In the genomic region with DNA sequence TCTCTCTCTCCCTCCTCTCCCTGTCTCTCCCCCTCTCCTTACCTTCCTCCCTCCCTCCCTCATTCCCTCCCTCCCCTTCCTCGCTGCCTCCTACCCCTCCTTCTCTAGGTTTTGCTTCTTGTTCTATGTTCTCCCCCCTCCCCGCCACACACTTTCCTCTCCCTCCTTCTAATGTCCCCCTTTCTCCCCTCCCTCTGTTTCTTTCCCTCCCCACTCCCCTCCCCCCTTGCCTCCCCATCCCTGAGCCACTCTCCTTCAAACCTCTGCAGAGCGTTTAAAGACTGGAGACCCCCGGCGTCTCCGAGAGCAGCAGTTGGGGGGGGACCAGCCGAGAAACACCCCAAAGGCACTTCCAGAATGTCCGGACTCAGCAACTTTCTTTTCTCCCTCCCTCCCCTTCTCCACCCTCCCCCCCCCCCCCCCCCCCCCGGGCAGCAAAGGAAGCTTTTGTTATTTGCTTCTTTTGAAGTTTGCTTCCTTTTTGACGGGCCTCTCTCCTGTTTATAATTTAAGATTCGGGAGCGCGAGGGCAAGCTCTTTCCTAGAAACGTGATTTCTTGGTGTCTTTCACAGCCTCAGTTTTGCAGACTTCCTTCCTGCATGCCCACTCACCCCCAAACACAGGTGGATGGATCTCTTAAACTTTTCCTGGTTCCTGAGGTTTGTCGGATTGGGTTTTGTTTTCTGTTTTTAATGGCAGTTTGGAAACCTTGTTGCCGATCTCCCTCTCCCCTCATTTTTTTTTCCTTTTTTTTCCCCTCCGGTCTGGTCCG, we compare ENCODE assay signal across 11 mouse cellular contexts. TPM values are rescaled to one million over a fixed set of nuclear protein-coding genes. Genes with fewer than 3 reads are reported as not detected.
A peak's percentile ranks its signal among the peaks of the same experiment; 100 is the strongest.
DNase-seq lines count a peak whose midpoint lies in the region; ATAC-seq and TF ChIP-seq lines count a peak whose summit lies in the region.
"Had no signal": no experiment of that assay in that cellular context is flagged by ENCODE, and none has a peak within 500 bp of the region (broad histone marks: within the 10 kb centered on the region; RNA-seq: fewer than 3 reads in every experiment).

No protein-coding gene starts in this region.

- peaks cover 41% of the 10 kb centered on the region for H3K27me3 ChIP-seq in forebrain, embryonic 14.5 days (replicated peaks; ENCODE audit: control insufficient read depth, insufficient read depth, low read length)
- H3K27me3 ChIP-seq in midbrain, embryonic 14.5 days (ENCODE audit: control insufficient read depth, insufficient read depth, low read length) = peaks cover 59% of the 10 kb centered on the region
- peaks cover 85% of the 10 kb centered on the region for H3K27me3 ChIP-seq in intestine, embryonic 16.5 days (replicated peaks; ENCODE audit: control insufficient read depth, insufficient read depth, low read length)
- H3K27me3 ChIP-seq in heart, embryonic 11.5 days (ENCODE audit: control insufficient read depth, insufficient read depth, low read length) = peaks cover 85% of the 10 kb centered on the region
- peaks cover 19% of the 10 kb centered on the region; the same call in 1 of the 2 replicates for H3K27me3 ChIP-seq in thymus, adult 2 months (ENCODE audit: control insufficient read depth, insufficient read depth, low read length)

- H3K9me3 ChIP-seq in forebrain, embryonic 14.5 days (replicated peaks; ENCODE audit: control insufficient read depth, low read length) = no peaks in the 10 kb centered on the region
- H3K9me3 ChIP-seq in midbrain, embryonic 14.5 days (ENCODE audit: control insufficient read depth, low read length) = no peaks in the 10 kb centered on the region
- H3K9me3 ChIP-seq in intestine, embryonic 16.5 days (ENCODE audit: control insufficient read depth, low read length) = no peaks in the 10 kb centered on the region
- H3K9me3 ChIP-seq in heart, embryonic 11.5 days (replicated peaks; ENCODE audit: control insufficient read depth, low read length) = no peaks in the 10 kb centered on the region

- H3K4me1 ChIP-seq in forebrain, embryonic 14.5 days (ENCODE audit: control insufficient read depth, insufficient read depth, low read length) = no peaks in the 10 kb centered on the region
- H3K4me1 ChIP-seq in midbrain, embryonic 14.5 days (ENCODE audit: control insufficient read depth, insufficient read depth, low read length) = no peaks in the 10 kb centered on the region
- H3K4me1 ChIP-seq in intestine, embryonic 16.5 days (ENCODE audit: control insufficient read depth, insufficient read depth, low read length) = peaks cover 15% of the 10 kb centered on the region
- peaks cover 3% of the 10 kb centered on the region; the same call in 1 of the 2 replicates for H3K4me1 ChIP-seq in heart, embryonic 11.5 days (ENCODE audit: control insufficient read depth, insufficient read depth, low read length)
- H3K4me1 ChIP-seq in thymus, adult 2 months (replicated peaks; ENCODE audit: control insufficient read depth, insufficient read depth, low read length) = peaks cover 5% of the 10 kb centered on the region; the same call in 1 of the 2 replicates

- ATAC-seq in forebrain, embryonic 14.5 days = no peak
- peak; percentile 28 for ATAC-seq in midbrain, embryonic 14.5 days (ENCODE audit: low FRiP score, low TSS enrichment)
- no peak for ATAC-seq in intestine, embryonic 16.5 days
- ATAC-seq in heart, embryonic 11.5 days (replicated peaks; ENCODE audit: insufficient number of reproducible peaks, low FRiP score, low TSS enrichment) = no peak

- peaks cover under 1% of the 10 kb centered on the region; the same call in 1 of the 2 replicates for H3K36me3 ChIP-seq in forebrain, embryonic 14.5 days (ENCODE audit: control insufficient read depth, insufficient read depth, low read length)
- no peaks in the 10 kb centered on the region for H3K36me3 ChIP-seq in midbrain, embryonic 14.5 days (ENCODE audit: control insufficient read depth, insufficient read depth, low read length)
- H3K36me3 ChIP-seq in intestine, embryonic 16.5 days (ENCODE audit: control insufficient read depth, insufficient read depth, low read length) = no peaks in the 10 kb centered on the region
- H3K36me3 ChIP-seq in heart, embryonic 11.5 days (ENCODE audit: control insufficient read depth, insufficient read depth, low read length) = no peaks in the 10 kb centered on the region
- H3K36me3 ChIP-seq in thymus, adult 2 months (ENCODE audit: control insufficient read depth, insufficient read depth, low read length) = no peaks in the 10 kb centered on the region

- H3K9ac ChIP-seq in forebrain, embryonic 14.5 days (ENCODE audit: low read length) = peak overlapping the region; percentile 67
- peak overlapping the region; percentile 44; the same call in 1 of the 2 replicates for H3K9ac ChIP-seq in midbrain, embryonic 14.5 days (replicated peaks; ENCODE audit: low read length)
- H3K9ac ChIP-seq in intestine, embryonic 16.5 days (ENCODE audit: low read depth, low read length) = no peak overlapping the region
- H3K9ac ChIP-seq in heart, embryonic 11.5 days (ENCODE audit: low read depth, low read length) = no peak overlapping the region

- H3K27ac ChIP-seq in forebrain, embryonic 14.5 days (ENCODE audit: low read depth, low read length) = peak overlapping the region; percentile 89
- H3K27ac ChIP-seq in midbrain, embryonic 14.5 days (replicated peaks; ENCODE audit: low read depth, low read length) = peak overlapping the region; percentile 80
- no peak overlapping the region for H3K27ac ChIP-seq in intestine, embryonic 16.5 days (ENCODE audit: low read length)
- no peak overlapping the region for H3K27ac ChIP-seq in heart, embryonic 11.5 days (ENCODE audit: low read depth, low read length)
- H3K27ac ChIP-seq in thymus, adult 2 months (ENCODE audit: control insufficient read depth, insufficient read depth, low read length) = no peak overlapping the region

- no peak for TF ChIP-seq POLR2A in thymus, adult 2 months (IDR thresholded peaks at IDR 0.05; ENCODE audit: control insufficient read depth, extremely low read depth, insufficient read depth, low read length, poor library complexity)

- DNase-seq in Muller cell, postnatal 12 days (ENCODE audit: inconsistent ontology term) = peak; percentile 60
- DNase-seq in cerebellum, adult 9-11 months = peak; percentile 78
- DNase-seq in forebrain, embryonic 14.5 days (ENCODE audit: low spot score) = no peak
- DNase-seq in midbrain, embryonic 14.5 days = peak; percentile 58
- DNase-seq in lung, postnatal 36 days = no peak
- DNase-seq in thymus, adult 2 months = no peak
- DNase-seq: heart, postnatal 14 days; kidney, postnatal 14 days; liver had no signal

- peak overlapping the region; percentile 57 for H3K4me2 ChIP-seq in forebrain, embryonic 14.5 days (ENCODE audit: low read length)
- H3K4me2 ChIP-seq in midbrain, embryonic 14.5 days (ENCODE audit: low read length) = peak overlapping the region; percentile 49
- H3K4me2 ChIP-seq in intestine, embryonic 16.5 days (ENCODE audit: low read depth, low read length) = no peak overlapping the region
- H3K4me2 ChIP-seq in heart, embryonic 11.5 days = no peak overlapping the region

- H3K4me3 ChIP-seq in forebrain, embryonic 14.5 days (ENCODE audit: low read depth, low read length) = peak overlapping the region; percentile 60
- H3K4me3 ChIP-seq in midbrain, embryonic 14.5 days (replicated peaks; ENCODE audit: low read depth, low read length) = peak overlapping the region; percentile 54
- no peak overlapping the region for H3K4me3 ChIP-seq in intestine, embryonic 16.5 days (ENCODE audit: low read length)
- H3K4me3 ChIP-seq in heart, embryonic 11.5 days (ENCODE audit: low read depth, low read length) = no peak overlapping the region
- no peak overlapping the region for H3K4me3 ChIP-seq in thymus, adult 2 months (ENCODE audit: control insufficient read depth, insufficient read depth, low read length)

- 2% methylated on average over 17 of the region's 18 CpGs for WGBS in forebrain, embryonic 14.5 days
- under 1% methylated on average over 18 of the region's 18 CpGs for whole genome bisulfite sequencing in midbrain, embryonic 14.5 days
- WGBS in intestine, embryonic 16.5 days = 1% methylated on average over 18 of the region's 18 CpGs
- WGBS in heart, embryonic 11.5 days (ENCODE audit: insufficient replicate concordance) = under 1% methylated on average over 17 of the region's 18 CpGs
- WGBS in thymus, adult 2 months = 9% methylated on average over 18 of the region's 18 CpGs

- no peak for TF ChIP-seq CTCF in thymus, adult 2 months (IDR thresholded peaks at IDR 0.05; ENCODE audit: borderline replicate concordance, control insufficient read depth, extremely low read depth, insufficient read depth, low read length, poor library complexity)

RNA-seq across cellular contexts. Expression of a gene that starts 0.8 kb away (rescaled TPM):
- 14.4 and 14.8 TPM in 2 replicates for polyA plus RNA-seq in forebrain, embryonic 14.5 days (2014; fragmentation: Nextera tagmentation; extraction: Ambion mirVana)
- 17.8 and 18.5 TPM in 2 replicates for polyA plus RNA-seq in midbrain, embryonic 14.5 days (2014; fragmentation: Nextera tagmentation; extraction: Ambion mirVana)
- not detected in 2 replicates for polyA plus RNA-seq in intestine, embryonic 16.5 days (2015; fragmentation: Nextera tagmentation; extraction: Ambion mirVana)
- polyA plus RNA-seq in heart, embryonic 11.5 days (2014; fragmentation: Nextera tagmentation; extraction: Ambion mirVana) = 0.07 TPM in 1 of 2 replicates, not detected in the other
- 0.19 and 0.28 TPM in 2 replicates for polyA plus RNA-seq in thymus, adult 2 months (2012; rRNA removed)

RNA-seq across cellular contexts. Expression of a gene that starts 4.2 kb away (rescaled TPM):
- 45.1 and 56.3 TPM in 2 replicates for polyA plus RNA-seq in forebrain, embryonic 14.5 days (2014; fragmentation: Nextera tagmentation; extraction: Ambion mirVana)
- polyA plus RNA-seq in midbrain, embryonic 14.5 days (2014; fragmentation: Nextera tagmentation; extraction: Ambion mirVana) = 32.4 and 49.1 TPM in 2 replicates
- not detected in 2 replicates for polyA plus RNA-seq in intestine, embryonic 16.5 days (2015; fragmentation: Nextera tagmentation; extraction: Ambion mirVana)
- polyA plus RNA-seq in heart, embryonic 11.5 days (2014; fragmentation: Nextera tagmentation; extraction: Ambion mirVana) = 0.23 TPM in 1 of 2 replicates, not detected in the other
- not detected in 2 replicates for polyA plus RNA-seq in thymus, adult 2 months (2012; rRNA removed)

Comparison
In these comparisons a context has a peak if more than half of its experiments do, and no peak if none do; other contexts are left out.
1. DNase-seq: peak in Muller cell, postnatal 12 days (single experiment), cerebellum, adult 9-11 months (single experiment) and midbrain, embryonic 14.5 days (single experiment); none in forebrain, embryonic 14.5 days (single experiment), lung, postnatal 36 days (single experiment) and thymus, adult 2 months (single experiment).
2. H3K27ac ChIP-seq: peak in forebrain, embryonic 14.5 days (single experiment) and midbrain, embryonic 14.5 days (single experiment); none in intestine, embryonic 16.5 days (single experiment), heart, embryonic 11.5 days (single experiment) and thymus, adult 2 months (single experiment).
3. H3K4me2 ChIP-seq: peak in forebrain, embryonic 14.5 days (single experiment) and midbrain, embryonic 14.5 days (single experiment); none in intestine, embryonic 16.5 days (single experiment) and heart, embryonic 11.5 days (single experiment).
4. H3K4me3 ChIP-seq: peak in forebrain, embryonic 14.5 days (single experiment) and midbrain, embryonic 14.5 days (single experiment); none in intestine, embryonic 16.5 days (single experiment), heart, embryonic 11.5 days (single experiment) and thymus, adult 2 months (single experiment).
5. H3K9ac ChIP-seq: peak in forebrain, embryonic 14.5 days (single experiment) and midbrain, embryonic 14.5 days (single experiment); none in intestine, embryonic 16.5 days (single experiment) and heart, embryonic 11.5 days (single experiment).
6. RNA of a gene that starts 0.8 kb away (polyA plus RNA-seq): 17.8 to 18.5 TPM in midbrain, embryonic 14.5 days and 14.4 to 14.8 TPM in forebrain, embryonic 14.5 days; 0.19 to 0.28 TPM in thymus, adult 2 months, 0.07 TPM in heart, embryonic 11.5 days and not detected in intestine, embryonic 16.5 days; every median in the first group is over 10 times any median in the second.
7. RNA of a gene that starts 4.2 kb away (polyA plus RNA-seq): 32.4 to 49.1 TPM in midbrain, embryonic 14.5 days and 45.1 to 56.3 TPM in forebrain, embryonic 14.5 days; not detected in intestine, embryonic 16.5 days, 0.23 TPM in heart, embryonic 11.5 days and not detected in thymus, adult 2 months; every median in the first group is over 10 times any median in the second.